Mouse (Mus musculus) limb, embryonic 10.5 days (tissue): Measurements from ENCODE around the gene Ssbp2. TPM values are rescaled to one million over a fixed set of nuclear protein-coding genes. Genes with fewer than 3 reads are reported as not detected.

Experiments used
- DNase-seq: peaks from one replicate; pipeline ENCODE4 v3.0.0-alpha.2; 2017; ENCODE audit warnings: low spot score
- H3K27ac ChIP-seq: fragments of 300-500 bp; sonication (generic); 2 replicates; pipeline ENCODE4 v1.5.1; 2016; ENCODE audit warnings: mild to moderate bottlenecking
- H3K27me3 ChIP-seq: fragments of 300-500 bp; sonication (generic); 2 replicates; pipeline ENCODE4 v1.6.1; 2016; ENCODE audit warnings: low read depth, mild to moderate bottlenecking; ENCODE audit not compliant: poor library complexity, severe bottlenecking
- H3K36me3 ChIP-seq: fragments of 300-500 bp; sonication (generic); 2 replicates; pipeline ENCODE4 v1.6.1; 2016; ENCODE audit warnings: mild to moderate bottlenecking, moderate library complexity
- H3K4me1 ChIP-seq: fragments of 300-500 bp; sonication (generic); 2 replicates; pipeline ENCODE4 v1.6.1; 2016
- H3K4me3 ChIP-seq: fragments of 300-500 bp; sonication (generic); 2 replicates; pipeline ENCODE4 v1.5.1; 2016; ENCODE audit warnings: mild to moderate bottlenecking, moderate library complexity
- H3K9me3 ChIP-seq: fragments of 300-500 bp; sonication (generic); replicated peaks from 2 replicates; pipeline ENCODE4 v1.6.1; 2016; ENCODE audit warnings: mild to moderate bottlenecking
- WGBS: fragments of 180-500 bp; shearing (Covaris S2); methylation state at CpG from one replicate; pipeline ENCODE4 v1.1.7; 2016; 5-methylcytosine and 5-hydroxymethylcytosine counted together
- polyA plus RNA-seq: library from polyadenylated mRNA; unstranded; fragments of >200 nt; fragmentation: Nextera tagmentation; extraction: Ambion mirVana; gene quantifications from 2 replicates; pipeline ENCODE4 v1.2.1, GENCODE M21; 2016

Ssbp2 gene
- polyA plus RNA-seq, 1 experiment from 2014 or later: 183 TPM

GRCm38 (mm10) chr13:91465002-91465715, 5.1 kb downstream of the Ssbp2 start:
- Histone ChIP-seq H3K36me3 (no peaks in the 10 kb centered on the region), H3K4me3 (no peak overlapping the region), H3K9me3 (no peaks in the 10 kb centered on the region), H3K4me1 (peaks cover 19% of the 10 kb centered on the region), H3K27ac (no peak overlapping the region), H3K27me3 (no peaks in the 10 kb centered on the region)
- no peak for DNase-seq
- WGBS: 81% methylated on average over 8 of the region's 8 CpGs

GRCm38 (mm10) chr13:91471566-91471965, 11.5 kb downstream of the Ssbp2 start:
- 92% methylated on average over 2 of the region's 2 CpGs for WGBS

GRCm38 (mm10) chr13:91471980-91472379, 11.9 kb downstream of the Ssbp2 start:
- H3K9me3 ChIP-seq: no peaks in the 10 kb centered on the region
- peaks cover 9% of the 10 kb centered on the region; the same call in 1 of the 2 replicates for H3K4me1 ChIP-seq
- no peak overlapping the region for H3K27ac ChIP-seq
- no peak for DNase-seq
- WGBS: 93% methylated on average over 2 of the region's 2 CpGs
- no peaks in the 10 kb centered on the region for H3K27me3 ChIP-seq
- peaks cover 7% of the 10 kb centered on the region for H3K36me3 ChIP-seq
- H3K4me3 ChIP-seq: no peak overlapping the region

More at GRCm38 (mm10) chr13:91471566-91471965, 11.5 kb downstream of the Ssbp2 start:
- Histone ChIP-seq H3K36me3 (peaks cover 5% of the 10 kb centered on the region), H3K4me3 (no peak overlapping the region), H3K27me3 (no peaks in the 10 kb centered on the region), H3K4me1 (peaks cover 9% of the 10 kb centered on the region; the same call in 1 of the 2 replicates), H3K27ac (no peak overlapping the region), H3K9me3 (no peaks in the 10 kb centered on the region)
- DNase-seq: no peak

- no peaks in the 10 kb centered on the region for H3K9me3 ChIP-seq
- WGBS: 70% methylated on average over 6 of the region's 6 CpGs
- no peak for DNase-seq
- peaks cover 16% of the 10 kb centered on the region for H3K4me1 ChIP-seq
- no peaks in the 10 kb centered on the region for H3K27me3 ChIP-seq
- no peak overlapping the region for H3K4me3 ChIP-seq
- peaks cover 7% of the 10 kb centered on the region for H3K36me3 ChIP-seq
- H3K27ac ChIP-seq: no peak overlapping the region
These were observed 13.4 kb downstream of the Ssbp2 start for GRCm38 (mm10) chr13:91473527-91473926.

GRCm38 (mm10) chr13:91474027-91474426, 13.9 kb downstream of the Ssbp2 start:
- WGBS: 48% methylated on average over 1 of the region's 1 CpGs
- Histone ChIP-seq H3K4me1 (peaks cover 16% of the 10 kb centered on the region), H3K4me3 (no peak overlapping the region), H3K9me3 (no peaks in the 10 kb centered on the region), H3K36me3 (peaks cover 7% of the 10 kb centered on the region), H3K27ac (no peak overlapping the region), H3K27me3 (no peaks in the 10 kb centered on the region)
- no peak for DNase-seq

- H3K27me3 ChIP-seq: no peaks in the 10 kb centered on the region
- H3K4me3 ChIP-seq: no peak overlapping the region
- peaks cover 16% of the 10 kb centered on the region for H3K4me1 ChIP-seq
- H3K9me3 ChIP-seq: no peaks in the 10 kb centered on the region
- H3K36me3 ChIP-seq: peaks cover 6% of the 10 kb centered on the region
- no peak for DNase-seq
- no peak overlapping the region for H3K27ac ChIP-seq
These were observed 15.8 kb downstream of the Ssbp2 start for GRCm38 (mm10) chr13:91475888-91476287.

- no peak overlapping the region for H3K27ac ChIP-seq
- H3K9me3 ChIP-seq: no peaks in the 10 kb centered on the region
- 92% methylated on average over 1 of the region's 1 CpGs for WGBS
- H3K36me3 ChIP-seq: peaks cover 4% of the 10 kb centered on the region
- H3K4me3 ChIP-seq: no peak overlapping the region
- H3K4me1 ChIP-seq: peaks cover 16% of the 10 kb centered on the region
- DNase-seq: no peak
- no peaks in the 10 kb centered on the region for H3K27me3 ChIP-seq
These were observed 16.6 kb downstream of the Ssbp2 start for GRCm38 (mm10) chr13:91476596-91477100.

- no peak for DNase-seq
- peaks cover 4% of the 10 kb centered on the region for H3K36me3 ChIP-seq
- 51% methylated on average over 4 of the region's 4 CpGs for WGBS
- no peak overlapping the region for H3K27ac ChIP-seq
- no peak overlapping the region for H3K4me3 ChIP-seq
- H3K27me3 ChIP-seq: no peaks in the 10 kb centered on the region
- H3K4me1 ChIP-seq: peaks cover 11% of the 10 kb centered on the region
- no peaks in the 10 kb centered on the region for H3K9me3 ChIP-seq
These were observed 17.9 kb downstream of the Ssbp2 start for GRCm38 (mm10) chr13:91478011-91478410.

GRCm38 (mm10) chr13:91484303-91484702, 24.2 kb downstream of the Ssbp2 start:
- DNase-seq: no peak
- no peaks in the 10 kb centered on the region for H3K27me3 ChIP-seq
- H3K27ac ChIP-seq: no peak overlapping the region
- H3K36me3 ChIP-seq: no peaks in the 10 kb centered on the region
- WGBS: 97% methylated on average over 1 of the region's 1 CpGs
- no peak overlapping the region for H3K4me3 ChIP-seq
- H3K4me1 ChIP-seq: 0 out of 2 replicates have a peak, but pooled peaks cover 4% of the 10 kb centered on the region
- H3K9me3 ChIP-seq: no peaks in the 10 kb centered on the region

- DNase-seq: no peak
- no peak overlapping the region for H3K27ac ChIP-seq
- WGBS: 91% methylated on average over 4 of the region's 4 CpGs
These were observed 32.0 kb downstream of the Ssbp2 start for GRCm38 (mm10) chr13:91492133-91492532.

GRCm38 (mm10) chr13:91497055-91497454, 37.0 kb downstream of the Ssbp2 start:
- DNase-seq: no peak
- Histone ChIP-seq H3K36me3 (peaks cover 25% of the 10 kb centered on the region), H3K4me1 (peaks cover 14% of the 10 kb centered on the region), H3K9me3 (no peaks in the 10 kb centered on the region), H3K27ac (no peak overlapping the region), H3K4me3 (no peak overlapping the region), H3K27me3 (no peaks in the 10 kb centered on the region)
- 37% methylated on average over 3 of the region's 3 CpGs for WGBS

More at GRCm38 (mm10) chr13:91492133-91492532, 32.0 kb downstream of the Ssbp2 start:
- Histone ChIP-seq H3K4me3 (no peak overlapping the region), H3K9me3 (no peaks in the 10 kb centered on the region), H3K27me3 (no peaks in the 10 kb centered on the region), H3K4me1 (no peaks in the 10 kb centered on the region), H3K36me3 (peaks cover 10% of the 10 kb centered on the region)

GRCm38 (mm10) chr13:91501735-91502134, 41.7 kb downstream of the Ssbp2 start:
- 97% methylated on average over 3 of the region's 3 CpGs for WGBS
- peaks cover 18% of the 10 kb centered on the region for H3K4me1 ChIP-seq
- no peak overlapping the region for H3K4me3 ChIP-seq
- no peak overlapping the region for H3K27ac ChIP-seq
- H3K36me3 ChIP-seq: peaks cover 16% of the 10 kb centered on the region
- no peaks in the 10 kb centered on the region for H3K27me3 ChIP-seq
- DNase-seq: no peak
- H3K9me3 ChIP-seq: no peaks in the 10 kb centered on the region

GRCm38 (mm10) chr13:91502642-91503373, 42.7 kb downstream of the Ssbp2 start:
- 88% methylated on average over 12 of the region's 12 CpGs for WGBS

More at GRCm38 (mm10) chr13:91502642-91503373, 42.7 kb downstream of the Ssbp2 start:
- Histone ChIP-seq H3K27me3 (no peaks in the 10 kb centered on the region), H3K4me3 (no peak overlapping the region), H3K4me1 (peaks cover 18% of the 10 kb centered on the region), H3K36me3 (peaks cover 16% of the 10 kb centered on the region), H3K27ac (no peak overlapping the region), H3K9me3 (no peaks in the 10 kb centered on the region)
- DNase-seq: no peak
